Mouse (Mus musculus) ES-E14 (cell line): ENCODE measurements around the gene Agk. TPM values are rescaled to one million over a fixed set of nuclear protein-coding genes. Genes with fewer than 3 reads are reported as not detected.
A peak's percentile ranks its signal among the peaks of the same experiment; 100 is the strongest.

ENCODE experiments used
- DNase-seq: peaks from one replicate; pipeline ENCODE4 v3.0.0-alpha.2; 2013; ENCODE audit warnings: low read depth, low spot score
- H3K27ac ChIP-seq: 2 replicates; pipeline ENCODE4 v1.5.1; 2012; ENCODE audit warnings: low read depth, mild to moderate bottlenecking, low read length, moderate library complexity, mixed read lengths; ENCODE audit not compliant: poor library complexity, insufficient read depth, severe bottlenecking
- H3K36me3 ChIP-seq: 2 replicates; pipeline ENCODE4 v1.6.1; 2012; ENCODE audit warnings: mild to moderate bottlenecking, low read length, moderate library complexity, mixed read lengths; ENCODE audit not compliant: control insufficient read depth, poor library complexity, insufficient read depth, severe bottlenecking
- H3K4me1 ChIP-seq, 2 experiments: fragments of 150-350 bp in 1 of 2; sonication (generic) in 1 of 2; 2 replicates each; pipeline ENCODE4 v1.6.1; 2012; ENCODE audit warnings: low read length in 2 of 2, mild to moderate bottlenecking in 1 of 2, mixed read lengths in 1 of 2; ENCODE audit not compliant: control insufficient read depth in 2 of 2, insufficient read depth in 2 of 2, poor library complexity in 1 of 2
- H3K4me3 ChIP-seq, 2 experiments: fragments of 150-350 bp in 1 of 2; sonication (generic) in 1 of 2; 2 replicates each; pipeline ENCODE4 v1.5.1; 2012; ENCODE audit warnings: low read length in 2 of 2, low read depth in 1 of 2, mild to moderate bottlenecking in 1 of 2, mixed read lengths in 1 of 2; ENCODE audit not compliant: insufficient read depth in 1 of 2, poor library complexity in 1 of 2, severe bottlenecking in 1 of 2
- H3K9ac ChIP-seq: 2 replicates; pipeline ENCODE4 v1.6.1; 2012; ENCODE audit warnings: low read depth, mild to moderate bottlenecking, low read length, mixed read lengths; ENCODE audit not compliant: poor library complexity, insufficient read depth, severe bottlenecking
- H3K9me3 ChIP-seq: fragments of 150-350 bp; sonication (generic); 2 replicates; pipeline ENCODE4 v1.6.1; 2012; ENCODE audit warnings: low read depth, mild to moderate bottlenecking, low read length; ENCODE audit not compliant: control insufficient read depth, insufficient read depth
- CHD2 ChIP-seq: IDR thresholded peaks from 2 replicates; pipeline ENCODE4 v1.6.1; 2014; ENCODE audit warnings: mild to moderate bottlenecking, low read depth, low read length, inconsistent platforms
- HCFC1 ChIP-seq: IDR thresholded peaks from 2 replicates; pipeline ENCODE4 v1.6.1; 2012; ENCODE audit warnings: low read length, inconsistent platforms, borderline replicate concordance; ENCODE audit not compliant: insufficient read depth
- MAFK ChIP-seq: IDR thresholded peaks from 2 replicates; pipeline ENCODE4 v1.6.1; 2014; ENCODE audit warnings: mild to moderate bottlenecking, low read depth, low read length, inconsistent platforms; ENCODE audit not compliant: insufficient read depth
- ZC3H11A ChIP-seq: IDR thresholded peaks from 2 replicates; pipeline ENCODE4 v1.6.1; 2012; ENCODE audit warnings: low read depth, mild to moderate bottlenecking, inconsistent platforms, low read length, borderline replicate concordance
- ZNF384 ChIP-seq: IDR thresholded peaks from 2 replicates; pipeline ENCODE4 v1.6.1; 2012; ENCODE audit warnings: low read depth, low read length, inconsistent platforms
- in situ Hi-C, 2 experiments: fragments of 600-800 bp; cut with MboI; formaldehyde crosslinking; loops; one replicate each; pipeline ENCODE4 v1.15.1; 2025; ENCODE audit warnings: low sequenced_read_pairs in 2 of 2, inconsistent platforms in 1 of 2; ENCODE audit not compliant: unreplicated experiment in 2 of 2
- total RNA-seq: library from RNA; depleted of rRNA; stranded (reverse); fragments of 300-350 nt; gene quantifications from 2 replicates; pipeline ENCODE4 v1.2.3, GENCODE M21; 2012

Agk gene
- total RNA-seq, 1 experiment: 39.2 TPM

DNA sequence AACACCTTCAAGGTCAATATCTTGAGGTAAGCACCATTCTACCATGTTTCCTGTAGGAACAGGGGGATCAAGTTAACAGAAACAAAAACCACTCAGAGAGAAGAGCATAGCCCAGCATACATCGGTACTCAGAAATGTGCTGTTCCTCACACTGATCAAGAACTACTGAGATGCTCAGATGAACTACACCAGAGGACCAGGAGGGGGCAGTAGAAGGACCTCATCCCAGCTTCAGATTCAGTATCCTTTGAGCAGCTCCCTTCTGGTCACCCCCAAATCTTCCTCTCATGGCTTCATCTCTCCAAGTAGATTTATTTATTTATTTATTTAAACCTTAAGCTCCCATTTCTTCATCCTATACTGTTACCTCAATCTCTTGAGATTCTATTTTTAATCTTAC lies 98.8 kb downstream of the Agk start:
- no peak overlapping the region for H3K4me3 ChIP-seq
- H3K9ac ChIP-seq: no peak overlapping the region
- H3K9me3 ChIP-seq: no peaks in the 10 kb centered on the region
- H3K27ac ChIP-seq: no peak overlapping the region
- in situ Hi-C loops: no loop called here
- peak; percentile 41 for DNase-seq
- no peaks in the 10 kb centered on the region for H3K4me1 ChIP-seq
- TF ChIP-seq ZC3H11A (no peak), CHD2 (no peak), ZNF384 (no peak), MAFK (no peak), HCFC1 (no peak)
- H3K36me3 ChIP-seq: no peaks in the 10 kb centered on the region

DNA sequence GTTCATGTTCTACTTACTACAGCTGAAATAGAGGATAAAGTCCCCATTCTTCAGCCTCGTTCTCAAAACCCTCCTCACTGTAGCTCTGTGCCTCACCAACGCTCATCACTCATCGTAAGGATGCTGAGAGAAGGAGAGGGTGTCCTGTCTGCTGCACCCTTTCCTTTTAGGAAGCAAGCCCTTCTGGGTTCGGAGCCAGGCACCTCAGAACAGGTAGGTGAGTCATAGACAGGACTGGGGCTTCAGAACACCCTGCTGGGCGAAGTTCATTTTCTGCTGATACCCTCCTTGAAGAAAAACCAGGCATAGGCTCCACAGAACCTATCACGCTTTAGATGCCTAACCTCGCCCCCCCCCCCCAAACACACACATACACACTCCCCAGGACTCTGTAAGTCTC lies 102.5 kb downstream of the Agk start:
- in situ Hi-C loops: no loop called here
- Histone ChIP-seq H3K9ac (no peak overlapping the region), H3K27ac (no peak overlapping the region), H3K36me3 (no peaks in the 10 kb centered on the region), H3K9me3 (no peaks in the 10 kb centered on the region), H3K4me1 (no peaks in the 10 kb centered on the region), H3K4me3 (no peak overlapping the region)
- TF ChIP-seq MAFK (no peak), HCFC1 (no peak), ZC3H11A (no peak), ZNF384 (no peak), CHD2 (no peak)
- DNase-seq: no peak

- Histone ChIP-seq H3K4me3 (no peak overlapping the region), H3K36me3 (no peaks in the 10 kb centered on the region), H3K4me1 (no peaks in the 10 kb centered on the region), H3K9ac (no peak overlapping the region), H3K27ac (no peak overlapping the region), H3K9me3 (no peaks in the 10 kb centered on the region)
- TF ChIP-seq MAFK (no peak), ZC3H11A (no peak), HCFC1 (no peak), CHD2 (no peak), ZNF384 (no peak)
- in situ Hi-C loops: no loop called here
- no peak for DNase-seq
Observed at GRCm38 (mm10) chr6:40428696-40429095, 103.7 kb downstream of the Agk start.

GRCm38 (mm10) chr6:40429521-40429931 lies 104.6 kb downstream of the Agk start:
- Histone ChIP-seq H3K36me3 (no peaks in the 10 kb centered on the region), H3K4me1 (no peaks in the 10 kb centered on the region), H3K9ac (no peak overlapping the region), H3K27ac (no peak overlapping the region), H3K4me3 (no peak overlapping the region), H3K9me3 (no peaks in the 10 kb centered on the region)
- DNase-seq: no peak
- in situ Hi-C loops: no loop called here
- TF ChIP-seq HCFC1: no peak
- TF ChIP-seq CHD2: no peak
- TF ChIP-seq ZC3H11A: no peak
- TF ChIP-seq MAFK: no peak
- no peak for TF ChIP-seq ZNF384

- TF ChIP-seq HCFC1: no peak
- TF ChIP-seq ZNF384: no peak
- TF ChIP-seq CHD2: no peak
- no peak for TF ChIP-seq ZC3H11A
- TF ChIP-seq MAFK: no peak
Observed at GRCm38 (mm10) chr6:40430251-40430650, 105.3 kb downstream of the Agk start.

More at GRCm38 (mm10) chr6:40430251-40430650, 105.3 kb downstream of the Agk start:
- no peaks in the 10 kb centered on the region for H3K36me3 ChIP-seq
- no peak overlapping the region for H3K9ac ChIP-seq
- no peak overlapping the region for H3K4me3 ChIP-seq
- no peak overlapping the region for H3K27ac ChIP-seq
- in situ Hi-C loops: no loop called here
- H3K9me3 ChIP-seq: no peaks in the 10 kb centered on the region
- H3K4me1 ChIP-seq: no peaks in the 10 kb centered on the region
- no peak for DNase-seq
